In the genomic region with DNA sequence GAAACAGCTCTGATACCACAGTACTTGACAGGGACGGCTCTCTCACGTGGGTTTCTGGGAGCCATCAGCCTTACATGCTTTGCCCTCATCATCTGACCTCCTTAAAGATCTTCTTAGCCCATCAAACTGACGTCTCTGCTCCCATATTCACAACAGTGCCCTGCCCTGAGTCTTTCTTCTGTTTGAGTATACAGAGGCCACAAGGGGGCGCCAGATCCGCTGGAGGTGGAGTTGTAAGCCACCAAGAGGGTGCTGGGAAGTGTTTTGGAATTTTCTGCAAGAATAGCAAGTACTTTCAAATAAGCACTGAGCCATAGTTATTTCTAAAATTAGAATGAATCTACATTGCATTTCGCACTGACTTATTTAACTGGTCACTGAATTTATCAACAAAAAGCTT, we compare ENCODE assay signal across 9 mouse cellular contexts. TPM values are rescaled to one million over a fixed set of nuclear protein-coding genes. Genes with fewer than 3 reads are reported as not detected.
DNase-seq lines count a peak whose midpoint lies in the region; ATAC-seq and TF ChIP-seq lines count a peak whose summit lies in the region.
"Had no signal": no experiment of that assay in that cellular context is flagged by ENCODE, and none has a peak within 500 bp of the region (broad histone marks: within the 10 kb centered on the region; RNA-seq: fewer than 3 reads in every experiment).

No protein-coding gene starts in this region.

- no peaks in the 10 kb centered on the region for H3K27me3 ChIP-seq in G1E (ENCODE audit: insufficient read depth, low read length)
- H3K27me3 ChIP-seq: heart, embryonic 15.5 days had no signal

- ATAC-seq in G1E (ENCODE audit: extremely low read depth, insufficient number of reproducible peaks, low FRiP score, poor library complexity, severe bottlenecking) = no peak

- DNase-seq in kidney, postnatal 10 days = peak; percentile 43
- DNase-seq in kidney, postnatal 14 days = no peak
- DNase-seq in G1E (ENCODE audit: low spot score) = peak; percentile 1
- DNase-seq in heart, postnatal 4 days = peak; percentile 20
- peak; percentile 51 for DNase-seq in retina, embryonic 14.5 days (ENCODE audit: low spot score)
- no peak for DNase-seq in layer of hippocampus, postnatal 14 days (ENCODE audit: low spot score in 2 of 2)
- DNase-seq in right cerebral cortex, adult 2 months (ENCODE audit: low spot score in 2 of 2) = no peak

- H3K4me3 ChIP-seq in G1E (ENCODE audit: low read depth, low read length) = no peak overlapping the region
- H3K4me3 ChIP-seq in bone marrow, adult 2 months (replicated peaks; ENCODE audit: control insufficient read depth, low read depth, low read length) = no peak overlapping the region
- H3K4me3 ChIP-seq: heart, embryonic 15.5 days had no signal

- H3K27ac ChIP-seq in bone marrow, adult 2 months (ENCODE audit: control insufficient read depth, insufficient read depth, low read depth, low read length, poor library complexity) = no peak overlapping the region
- H3K27ac ChIP-seq: heart, embryonic 15.5 days had no signal

- no peaks in the 10 kb centered on the region for H3K36me3 ChIP-seq in G1E (replicated peaks)
- H3K36me3 ChIP-seq: heart, embryonic 15.5 days had no signal

- H3K4me1 ChIP-seq in G1E (ENCODE audit: insufficient read depth, low read depth, low read length) = no peaks in the 10 kb centered on the region
- no peaks in the 10 kb centered on the region for H3K4me1 ChIP-seq in bone marrow, adult 2 months (ENCODE audit: control insufficient read depth, insufficient read depth, low read length)
- H3K4me1 ChIP-seq: heart, embryonic 15.5 days had no signal

- 49% methylated on average over 6 of the region's 6 CpGs for WGBS in bone marrow, adult 2 months

- H3K9me3 ChIP-seq in G1E (replicated peaks) = no peaks in the 10 kb centered on the region
- H3K9me3 ChIP-seq: heart, embryonic 15.5 days had no signal

- TF ChIP-seq POLR2A in bone marrow, adult 2 months (IDR thresholded peaks at IDR 0.05; ENCODE audit: borderline replicate concordance, control insufficient read depth, low read depth, low read length) = no peak

- no peak for TF ChIP-seq CTCF in G1E (IDR thresholded peaks at IDR 0.05; ENCODE audit: low read depth, low read length)
- TF ChIP-seq CTCF in bone marrow, adult 2 months (IDR thresholded peaks at IDR 0.05; ENCODE audit: control insufficient read depth, insufficient read depth, low read length) = peak; percentile 68

RNA-seq across cellular contexts. Expression of a gene that starts 9.4 kb away (rescaled TPM):
- 4.8 and 5.9 TPM in 2 replicates for total RNA-seq in G1E (2014; fragmentation: Nextera tagmentation)
- 10.8 and 11.4 TPM in 2 replicates for total RNA-seq in G1E (2017)
- polyA plus RNA-seq in G1E (2012) = 2.8 and 3.8 TPM in 2 replicates
- polyA plus RNA-seq in bone marrow, adult 2 months (2011; ENCODE audit: insufficient read depth, insufficient read length, low replicate concordance, missing spikeins) = 2.3 and 10.9 TPM in 2 replicates
- 10 to 100 TPM; 20.5 to 21.6 TPM for total RNA-seq in heart, postnatal 4 days (2021)
- total RNA-seq in layer of hippocampus, postnatal 14 days (2021) = 10 to 100 TPM; 16.0 to 17.7 TPM

RNA-seq across cellular contexts. Expression of a gene that starts 37.4 kb away (rescaled TPM):
- not detected in 2 replicates for total RNA-seq in G1E (2014; fragmentation: Nextera tagmentation)
- not detected in 2 replicates for total RNA-seq in G1E (2017)
- not detected in 2 replicates for polyA plus RNA-seq in G1E (2012)
- 1.2 and 1.9 TPM in 2 replicates for polyA plus RNA-seq in bone marrow, adult 2 months (2011; ENCODE audit: insufficient read depth, insufficient read length, low replicate concordance, missing spikeins)
- 1 to 10 TPM; 1.0 to 1.1 TPM for total RNA-seq in heart, postnatal 4 days (2021)
- total RNA-seq in layer of hippocampus, postnatal 14 days (2021) = 1 to 10 TPM; 1.4 to 2.2 TPM

RNA-seq across cellular contexts. Expression of a gene that starts 37.5 kb away (rescaled TPM):
- total RNA-seq in G1E (2014; fragmentation: Nextera tagmentation) = not detected in 2 replicates
- under 0.01 TPM in 1 of 2 replicates, not detected in the other for total RNA-seq in G1E (2017)
- not detected in 2 replicates for polyA plus RNA-seq in G1E (2012)
- polyA plus RNA-seq in bone marrow, adult 2 months (2011; ENCODE audit: insufficient read depth, insufficient read length, low replicate concordance, missing spikeins) = 0.59 TPM in 1 of 2 replicates, not detected in the other
- 10 to 100 TPM; 12.2 to 13.0 TPM for total RNA-seq in heart, postnatal 4 days (2021)
- 10 to 100 TPM; 80.1 to 85.0 TPM for total RNA-seq in layer of hippocampus, postnatal 14 days (2021)

Comparison
In these comparisons a context has a peak if more than half of its experiments do, and no peak if none do; other contexts are left out.
1. DNase-seq: peak in kidney, postnatal 10 days (single experiment), G1E (single experiment), heart, postnatal 4 days (single experiment) and retina, embryonic 14.5 days (single experiment); none in kidney, postnatal 14 days (single experiment), layer of hippocampus, postnatal 14 days (0 of 2) and right cerebral cortex, adult 2 months (0 of 2).
2. RNA of a gene that starts 37.5 kb away (total RNA-seq): 80.1 to 85.0 TPM in layer of hippocampus, postnatal 14 days and 12.2 to 13.0 TPM in heart, postnatal 4 days; under 0.01 TPM in G1E; every median in the first group is over 10 times any median in the second.